Mouse (Mus musculus) small intestine, adult 2 months (tissue): ENCODE data around the gene Scn2b. TPM values are rescaled to one million over a fixed set of nuclear protein-coding genes. Genes with fewer than 3 reads are reported as not detected.
A peak's percentile ranks its signal among the peaks of the same experiment; 100 is the strongest.

Experiments
- H3K27ac ChIP-seq: fragments of 200-500 bp; 2 replicates; pipeline ENCODE4 v1.5.1; 2012; ENCODE audit warnings: low read depth, low read length, control low read depth, inconsistent platforms; ENCODE audit not compliant: insufficient read depth
- H3K27me3 ChIP-seq: fragments of 200-500 bp; 2 replicates; pipeline ENCODE4 v1.6.1; 2012; ENCODE audit warnings: mild to moderate bottlenecking, moderate library complexity, low read length, inconsistent platforms; ENCODE audit not compliant: control insufficient read depth, insufficient read depth
- H3K36me3 ChIP-seq: fragments of 200-500 bp; 2 replicates; pipeline ENCODE4 v1.6.1; 2012; ENCODE audit warnings: mild to moderate bottlenecking, low read length, control low read depth, inconsistent platforms; ENCODE audit not compliant: control insufficient read depth, insufficient read depth
- H3K4me1 ChIP-seq: fragments of 200-500 bp; 2 replicates; pipeline ENCODE4 v1.6.1; 2012; ENCODE audit warnings: low read length, inconsistent platforms, mixed read lengths; ENCODE audit not compliant: control insufficient read depth, insufficient read depth, insufficient read length
- H3K4me3 ChIP-seq: fragments of 200-500 bp; 2 replicates; pipeline ENCODE4 v1.5.1; 2012; ENCODE audit warnings: low read depth, mild to moderate bottlenecking, control low read depth, inconsistent platforms, low read length, moderate library complexity
- CTCF ChIP-seq: fragments of 200-500 bp; IDR thresholded peaks from 2 replicates; pipeline ENCODE4 v1.5.1; 2012; ENCODE audit warnings: low read depth, mild to moderate bottlenecking, control low read depth, inconsistent platforms, low read length, moderate library complexity, mixed read lengths; ENCODE audit not compliant: insufficient replicate concordance, insufficient read length; ENCODE audit errors: extremely low read depth
- POLR2A ChIP-seq: fragments of 200-500 bp; IDR thresholded peaks from 2 replicates; pipeline ENCODE4 v1.6.1; 2012; ENCODE audit warnings: low read depth, mild to moderate bottlenecking, control low read depth, inconsistent platforms, low read length, moderate library complexity
- WGBS: fragments of 180-500 bp; shearing (Covaris S2); methylation state at CpG from one replicate; pipeline ENCODE4 v1.1.7; 2018; 5-methylcytosine and 5-hydroxymethylcytosine counted together
- polyA plus RNA-seq: library from polyadenylated mRNA; depleted of rRNA; stranded (reverse); fragments of >200 nt; gene quantifications from 2 replicates; pipeline ENCODE4 v1.2.3, GENCODE M21; 2012

The Scn2b gene
- polyA plus RNA-seq, 1 experiment: 0.98 TPM

DNA sequence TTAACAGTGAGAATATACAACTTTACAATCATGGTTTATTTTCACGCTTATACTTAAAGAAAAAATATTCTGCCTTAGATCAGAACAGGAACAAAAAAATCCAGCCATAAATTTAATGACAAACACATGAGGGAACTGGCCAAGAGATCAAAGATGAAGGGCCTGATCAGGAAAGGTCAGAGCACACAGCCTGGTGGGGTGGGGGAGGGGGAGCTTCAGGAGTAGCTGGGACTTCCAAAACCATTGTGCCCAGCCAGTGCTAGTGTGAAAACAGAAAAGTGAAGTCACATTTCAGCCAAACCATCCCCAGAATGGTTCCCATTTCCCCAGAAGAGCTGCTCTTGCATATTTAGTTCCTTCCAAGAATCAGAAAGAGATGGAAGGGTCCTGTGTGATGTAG lies 15.1 kb upstream of the Scn2b start:
- WGBS: 18% methylated on average over 1 of the region's 1 CpGs
- H3K36me3 ChIP-seq: no peaks in the 10 kb centered on the region
- H3K27ac ChIP-seq: peak overlapping the region; percentile 80

DNA sequence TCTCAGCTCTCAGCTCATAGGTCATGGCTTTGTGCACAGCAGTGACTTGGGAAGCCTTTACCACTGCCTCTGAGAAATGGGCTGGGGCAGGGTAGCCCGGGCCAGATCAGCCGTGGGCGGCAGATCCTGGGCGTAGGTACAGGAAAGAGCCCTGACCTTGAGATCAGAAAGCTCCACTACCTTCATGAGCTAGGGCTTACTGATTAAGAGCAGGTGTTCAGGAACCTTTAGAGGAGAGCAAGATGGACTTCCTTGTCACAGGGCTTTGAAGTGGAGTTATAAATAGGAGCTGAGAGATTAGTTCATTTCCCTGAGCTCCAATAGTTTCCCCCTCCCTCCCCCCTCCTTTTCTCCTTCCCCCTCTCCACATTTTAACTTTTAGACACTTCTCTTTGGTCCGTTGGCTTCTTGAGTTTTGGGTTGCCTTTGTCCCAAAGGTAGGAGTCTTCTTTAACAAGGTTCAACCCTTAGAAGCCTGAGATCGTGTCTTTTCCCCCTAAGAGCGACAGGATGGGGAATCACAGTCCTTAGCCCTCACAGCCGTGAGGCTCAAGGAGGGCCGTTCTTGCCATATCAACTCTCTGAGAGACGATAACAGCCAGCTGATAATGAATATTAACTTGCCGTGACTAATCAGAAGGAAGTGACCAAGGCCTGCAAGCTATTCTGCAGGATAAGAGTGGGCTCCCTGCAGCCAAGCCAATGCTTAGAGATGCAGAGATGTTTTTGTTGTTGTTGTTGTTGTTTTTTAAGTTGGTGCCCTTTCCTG lies 14.2 kb upstream of the Scn2b start:
- Histone ChIP-seq H3K27ac (peak overlapping the region; percentile 80), H3K4me1 (peaks cover 34% of the 10 kb centered on the region), H3K4me3 (no peak overlapping the region; the same call in 1 of the 2 replicates), H3K36me3 (no peaks in the 10 kb centered on the region), H3K27me3 (no peaks in the 10 kb centered on the region)
- TF ChIP-seq POLR2A (no peak), CTCF (no peak)
- 25% methylated on average over 11 of the region's 11 CpGs for WGBS

More for the DNA sequence above, 15.1 kb upstream of the Scn2b start:
- H3K4me1 ChIP-seq: peaks cover 34% of the 10 kb centered on the region
- H3K27me3 ChIP-seq: no peaks in the 10 kb centered on the region
- H3K4me3 ChIP-seq: no peak overlapping the region
- no peak for TF ChIP-seq POLR2A
- no peak for TF ChIP-seq CTCF

- H3K4me1 ChIP-seq: peaks cover 34% of the 10 kb centered on the region
- TF ChIP-seq CTCF: no peak
- no peaks in the 10 kb centered on the region for H3K36me3 ChIP-seq
- no peaks in the 10 kb centered on the region for H3K27me3 ChIP-seq
- peak overlapping the region; percentile 71 for H3K27ac ChIP-seq
- 21% methylated on average over 2 of the region's 2 CpGs for WGBS
- no peak overlapping the region for H3K4me3 ChIP-seq
These were observed 11.8 kb upstream of the Scn2b start for GRCm38 (mm10) chr9:45105596-45106374.

DNA sequence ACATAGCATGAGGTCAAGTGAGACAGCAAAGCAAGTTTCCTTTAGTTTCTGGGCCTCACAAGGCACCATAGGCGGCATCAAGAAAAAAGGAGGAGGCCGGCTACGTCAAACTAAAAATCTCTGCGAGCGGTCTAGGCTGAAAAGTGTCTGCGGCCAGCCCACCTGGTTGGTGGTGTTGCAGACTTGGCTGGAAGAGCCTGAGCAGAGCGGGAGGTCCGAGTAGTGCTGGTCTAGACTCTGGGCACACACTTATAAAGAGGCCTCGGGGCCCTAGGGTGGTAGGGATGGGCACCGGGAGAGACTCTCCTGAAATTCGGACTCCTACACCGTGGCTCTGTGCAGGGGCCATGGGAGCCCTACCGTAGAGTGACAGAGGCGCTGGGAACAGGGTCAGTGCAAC lies 1.9 kb upstream of the Scn2b start:
- no peak overlapping the region for H3K4me3 ChIP-seq
- TF ChIP-seq POLR2A (no peak), CTCF (no peak)
- no peaks in the 10 kb centered on the region for H3K27me3 ChIP-seq
- peaks cover 16% of the 10 kb centered on the region; the same call in 1 of the 2 replicates for H3K4me1 ChIP-seq
- no peaks in the 10 kb centered on the region for H3K36me3 ChIP-seq
- H3K27ac ChIP-seq: 0 out of 2 replicates have a peak overlapping the region, but pooled peaks have one; percentile 75
- WGBS: 63% methylated on average over 14 of the region's 14 CpGs

- 12% methylated on average over 9 of the region's 9 CpGs for WGBS
- no peak for TF ChIP-seq POLR2A
- TF ChIP-seq CTCF: no peak
- no peak overlapping the region for H3K4me3 ChIP-seq
These were observed 763 bp upstream of the Scn2b start for GRCm38 (mm10) chr9:45116819-45117218.

DNA sequence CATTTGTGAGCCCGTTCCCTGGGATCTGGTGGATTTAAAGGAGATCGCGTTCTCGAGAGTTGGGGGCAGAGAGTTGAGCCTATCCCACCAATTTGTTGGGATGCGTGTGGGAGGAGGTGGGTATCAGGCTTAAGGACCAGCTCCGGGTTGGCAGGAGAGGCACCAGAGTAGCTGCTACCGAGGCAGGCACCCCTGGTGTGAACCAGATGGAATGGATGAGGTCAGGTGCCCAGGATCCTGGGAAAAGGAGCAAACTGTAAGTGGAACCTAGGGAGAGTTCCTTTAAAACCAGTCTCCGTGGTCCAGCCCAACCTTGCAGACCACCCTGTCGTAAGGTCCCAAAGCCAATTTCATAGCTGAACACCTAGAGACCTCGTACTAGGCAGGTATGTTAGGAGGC lies 970 bp downstream of the Scn2b start:
- WGBS: 75% methylated on average over 10 of the region's 10 CpGs
- H3K36me3 ChIP-seq: no peaks in the 10 kb centered on the region
- H3K4me3 ChIP-seq: no peak overlapping the region
- TF ChIP-seq POLR2A (no peak), CTCF (no peak)
- H3K27ac ChIP-seq: no peak overlapping the region
- peaks cover 27% of the 10 kb centered on the region for H3K4me1 ChIP-seq
- no peaks in the 10 kb centered on the region for H3K27me3 ChIP-seq

More at GRCm38 (mm10) chr9:45116819-45117218, 763 bp upstream of the Scn2b start:
- H3K27ac ChIP-seq: peak overlapping the region; percentile 75
- H3K4me1 ChIP-seq: peaks cover 19% of the 10 kb centered on the region
- no peaks in the 10 kb centered on the region for H3K36me3 ChIP-seq
- no peaks in the 10 kb centered on the region for H3K27me3 ChIP-seq

DNA sequence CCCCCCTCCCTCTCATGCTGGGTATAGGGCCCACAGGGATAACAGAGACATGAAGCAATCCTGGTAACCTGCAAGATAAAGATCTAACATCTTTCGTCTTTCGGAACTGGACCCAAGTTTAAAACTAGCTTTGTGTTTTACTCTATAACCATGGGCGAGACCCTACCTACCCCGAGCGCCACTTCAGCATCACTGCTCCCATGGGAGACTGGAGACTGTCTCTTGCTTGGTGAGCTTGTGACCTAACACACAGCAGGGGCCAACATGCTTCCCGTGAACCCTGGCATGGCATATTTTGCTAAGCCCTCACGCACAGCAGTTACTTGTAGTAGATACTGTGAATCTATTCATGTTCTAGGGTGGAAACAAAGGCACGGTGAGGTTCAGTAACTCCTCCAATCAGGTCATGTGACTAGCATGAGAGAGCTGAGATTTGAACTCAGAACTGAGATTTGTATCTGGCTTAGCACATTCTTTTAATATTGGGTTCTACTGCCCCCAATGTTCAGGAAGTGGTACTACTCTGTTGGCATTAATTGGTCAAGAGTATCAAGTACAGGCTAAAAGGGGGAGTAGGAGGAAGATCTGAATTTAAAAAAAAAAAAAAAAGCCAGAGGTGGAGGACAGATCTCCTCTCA lies 1.9 kb downstream of the Scn2b start:
- H3K27ac ChIP-seq: no peak overlapping the region
- no peaks in the 10 kb centered on the region for H3K27me3 ChIP-seq
- no peaks in the 10 kb centered on the region for H3K36me3 ChIP-seq
- peaks cover 27% of the 10 kb centered on the region for H3K4me1 ChIP-seq
- no peak for TF ChIP-seq POLR2A
- no peak for TF ChIP-seq CTCF
- no peak overlapping the region for H3K4me3 ChIP-seq
- WGBS: 94% methylated on average over 8 of the region's 8 CpGs
